ENCODE assay signal across 8 mouse cellular contexts in genomic region chr9:119357331-119358057, GRCm38 (mm10). TPM values are rescaled to one million over a fixed set of nuclear protein-coding genes. Genes with fewer than 3 reads are reported as not detected.
DNase-seq lines count a peak whose midpoint lies in the region; ATAC-seq and TF ChIP-seq lines count a peak whose summit lies in the region.

Gene Xylb (plus strand): TSS chr9:119357381.

- no peaks in the 10 kb centered on the region for H3K4me1 ChIP-seq in ES-Bruce4 (ENCODE audit: control insufficient read depth, insufficient read depth, low read length)
- peaks cover 2% of the 10 kb centered on the region; the same call in 1 of the 2 replicates for H3K4me1 ChIP-seq in forebrain, embryonic 14.5 days (ENCODE audit: control insufficient read depth, insufficient read depth, low read length)
- H3K4me1 ChIP-seq in neural tube, embryonic 15.5 days: peaks cover 10% of the 10 kb centered on the region; the same call in 1 of the 2 replicates

- TF ChIP-seq POLR2A in ES-Bruce4 (IDR thresholded peaks at IDR 0.05; ENCODE audit: insufficient read depth, low read length): no peak

- H3K27me3 ChIP-seq in ES-Bruce4 (ENCODE audit: control insufficient read depth, insufficient read depth, low read length, poor library complexity, severe bottlenecking): no peaks in the 10 kb centered on the region
- no peaks in the 10 kb centered on the region for H3K27me3 ChIP-seq in forebrain, embryonic 14.5 days (replicated peaks; ENCODE audit: control insufficient read depth, insufficient read depth, low read length)
- H3K27me3 ChIP-seq in neural tube, embryonic 15.5 days (replicated peaks): no peaks in the 10 kb centered on the region

- intact Hi-C loops in heart, postnatal 14 days (cut with DNase I): loop anchor here (2.0 to 5.0 kb wide), 2 partner anchors 45 to 73 kb away; partner anchors contain the start of gene Acvr2b

- no peaks in the 10 kb centered on the region for H3K36me3 ChIP-seq in ES-Bruce4 (ENCODE audit: control insufficient read depth, insufficient read depth, low read length, poor library complexity, severe bottlenecking)
- H3K36me3 ChIP-seq in forebrain, embryonic 14.5 days (ENCODE audit: control insufficient read depth, insufficient read depth, low read length): no peaks in the 10 kb centered on the region
- H3K36me3 ChIP-seq in neural tube, embryonic 15.5 days: no peaks in the 10 kb centered on the region

- peak; percentile 90 for DNase-seq in forebrain, embryonic 14.5 days (ENCODE audit: low spot score)
- peak; percentile 92 to 95 for DNase-seq in heart, postnatal 14 days
- DNase-seq in layer of hippocampus, adult 11-12 months (ENCODE audit: low spot score): peak; percentile 91
- peak; percentile 92 to 95 for DNase-seq in lung, adult 18-20 months
- peak; percentile 86 for DNase-seq in testis, postnatal 14 days (ENCODE audit: low spot score)

- ATAC-seq in cerebellum, adult (ENCODE audit: insufficient number of reproducible peaks, low FRiP score, low TSS enrichment): peak; percentile 82
- ATAC-seq in forebrain, embryonic 14.5 days: peak; percentile 91
- ATAC-seq in neural tube, embryonic 15.5 days (ENCODE audit: low FRiP score): peak; percentile 89

- H3K4me2 ChIP-seq in forebrain, embryonic 14.5 days (ENCODE audit: low read length): peak within 1 kb of the TSS; percentile 76
- H3K4me2 ChIP-seq in neural tube, embryonic 15.5 days: peak within 1 kb of the TSS; percentile 93

- 0 out of 2 replicates have a peak, but pooled peaks have one; percentile 45 for TF ChIP-seq EP300 in ES-Bruce4 (IDR thresholded peaks at IDR 0.05; ENCODE audit: insufficient read depth, low read depth, low read length)

- no peaks in the 10 kb centered on the region for H3K9me3 ChIP-seq in ES-Bruce4 (replicated peaks; ENCODE audit: control insufficient read depth, insufficient read depth, low read length, poor library complexity, severe bottlenecking)
- H3K9me3 ChIP-seq in forebrain, embryonic 14.5 days (replicated peaks; ENCODE audit: control insufficient read depth, low read length): no peaks in the 10 kb centered on the region
- H3K9me3 ChIP-seq in neural tube, embryonic 15.5 days (replicated peaks): no peaks in the 10 kb centered on the region

- no peak within 1 kb of the TSS for H3K27ac ChIP-seq in ES-Bruce4 (ENCODE audit: insufficient read depth, low read length)
- no peak within 1 kb of the TSS for H3K27ac ChIP-seq in forebrain, embryonic 14.5 days (ENCODE audit: low read depth, low read length)
- peak within 1 kb of the TSS; percentile 38 for H3K27ac ChIP-seq in neural tube, embryonic 15.5 days (replicated peaks)

- 3% methylated on average over 65 of the region's 65 CpGs for WGBS in forebrain, embryonic 14.5 days
- WGBS in neural tube, embryonic 15.5 days: 3% methylated on average over 64 of the region's 65 CpGs

- H3K4me3 ChIP-seq in ES-Bruce4 (ENCODE audit: low read depth, low read length): peak within 1 kb of the TSS; percentile 72
- H3K4me3 ChIP-seq in forebrain, embryonic 14.5 days (ENCODE audit: low read depth, low read length): peak within 1 kb of the TSS; percentile 57
- peak within 1 kb of the TSS; percentile 66 for H3K4me3 ChIP-seq in neural tube, embryonic 15.5 days (replicated peaks)

- peak; percentile 70 for TF ChIP-seq CTCF in ES-Bruce4 (IDR thresholded peaks at IDR 0.05; ENCODE audit: low read depth, low read length)

- peak within 1 kb of the TSS; percentile 67 for H3K9ac ChIP-seq in ES-Bruce4 (ENCODE audit: low read depth, poor library complexity, severe bottlenecking)
- H3K9ac ChIP-seq in forebrain, embryonic 14.5 days (ENCODE audit: low read length): peak within 1 kb of the TSS; percentile 77
- H3K9ac ChIP-seq in neural tube, embryonic 15.5 days (replicated peaks): peak within 1 kb of the TSS; percentile 60

RNA-seq across cellular contexts. Expression of gene Xylb, which starts in this region (rescaled TPM):
- 7.8 and 7.9 TPM in 2 replicates for polyA plus RNA-seq in ES-Bruce4 (2011; ENCODE audit: insufficient read depth, insufficient read length, low read depth, missing spikeins)
- polyA plus RNA-seq in forebrain, embryonic 14.5 days (2014; fragmentation: Nextera tagmentation; extraction: Ambion mirVana): 2.4 and 4.1 TPM in 2 replicates
- under 1 TPM; 0.24 to 0.29 TPM for total RNA-seq in heart, postnatal 14 days (2021)
- polyA plus RNA-seq in neural tube, embryonic 15.5 days (2015; fragmentation: Nextera tagmentation; extraction: Ambion mirVana): 2.8 and 3.0 TPM in 2 replicates

Comparison
In these comparisons a context has a peak if more than half of its experiments do, and no peak if none do; other contexts are left out.
1. Peak in DNase-seq in heart, postnatal 14 days; RNA of the gene not detected or under 1 TPM.